Mouse (Mus musculus) T-helper 1 cell (primary cell): ENCODE data around the gene Gse1.

Source experiments
- in situ Hi-C: fragments of 300-600 bp; cut with MboI, MseI; formaldehyde crosslinking; loops from one replicate; pipeline ENCODE4 v1.15.1; 2025; ENCODE audit warnings: high pct_unique_total_duplicates

Gse1 gene

GRCm38 (mm10) chr8:120531775-120532516, 303.7 kb downstream of the Gse1 start:
- in situ Hi-C loops: no loop called here

DNA sequence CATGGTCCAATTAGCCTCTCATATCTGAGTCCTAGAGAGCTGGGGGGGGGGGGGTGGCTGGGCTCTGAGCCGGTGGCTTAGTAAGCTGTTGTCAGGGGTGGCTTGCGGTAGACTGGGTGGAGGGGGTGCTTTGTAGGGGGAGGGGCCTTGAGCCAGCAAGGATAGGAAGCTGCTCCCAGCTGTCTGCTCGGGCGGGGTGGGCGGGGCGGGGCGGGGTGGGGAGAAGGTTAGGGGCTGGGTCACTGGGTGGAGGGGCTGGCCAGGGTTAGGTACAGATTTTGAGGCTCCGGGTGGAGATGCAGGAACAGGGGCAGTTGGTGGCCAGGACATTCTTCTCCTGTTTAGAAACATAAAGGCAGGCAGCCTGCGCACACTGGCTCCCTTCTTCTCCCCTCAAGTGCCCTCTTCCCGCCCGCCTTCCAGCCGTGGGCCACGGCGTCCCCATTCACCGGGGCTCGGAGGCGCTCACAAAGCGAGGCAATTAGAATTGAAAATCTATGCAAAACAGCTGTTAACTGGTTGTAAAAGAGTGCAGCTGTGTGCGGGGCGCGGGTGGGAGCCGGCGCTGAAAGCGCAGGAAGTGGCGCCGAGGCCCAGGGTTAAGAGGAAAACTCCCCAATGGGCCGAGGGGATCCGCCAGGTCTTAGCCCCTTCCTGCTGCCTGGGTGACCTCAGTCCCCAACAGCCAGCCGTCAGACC, 304.4 kb downstream of the Gse1 start:
- in situ Hi-C loops: no loop called here

DNA sequence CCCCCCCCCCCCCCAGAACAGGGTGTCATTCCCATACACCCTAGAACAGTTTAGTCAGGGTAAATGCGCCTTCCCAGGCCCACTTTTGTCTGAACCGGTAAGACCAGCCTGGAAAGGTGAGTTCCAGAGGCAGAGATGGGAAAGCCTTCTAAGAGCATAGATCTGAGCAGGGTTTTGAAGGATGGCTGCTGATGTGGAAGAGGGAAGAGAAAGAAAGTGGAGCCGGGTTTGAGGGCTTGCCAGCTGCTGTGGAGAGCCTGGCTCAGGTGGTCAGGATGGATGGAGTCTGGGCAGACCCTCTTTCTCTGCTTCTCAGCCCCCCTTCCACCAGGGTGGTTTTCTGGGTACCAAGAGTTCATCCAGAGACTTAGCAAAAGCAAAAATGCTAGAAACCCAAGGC, 305.1 kb downstream of the Gse1 start:
- in situ Hi-C loops: no loop called here

- in situ Hi-C loops: no loop called here
These were observed 305.8 kb downstream of the Gse1 start for GRCm38 (mm10) chr8:120534080-120534479.

DNA sequence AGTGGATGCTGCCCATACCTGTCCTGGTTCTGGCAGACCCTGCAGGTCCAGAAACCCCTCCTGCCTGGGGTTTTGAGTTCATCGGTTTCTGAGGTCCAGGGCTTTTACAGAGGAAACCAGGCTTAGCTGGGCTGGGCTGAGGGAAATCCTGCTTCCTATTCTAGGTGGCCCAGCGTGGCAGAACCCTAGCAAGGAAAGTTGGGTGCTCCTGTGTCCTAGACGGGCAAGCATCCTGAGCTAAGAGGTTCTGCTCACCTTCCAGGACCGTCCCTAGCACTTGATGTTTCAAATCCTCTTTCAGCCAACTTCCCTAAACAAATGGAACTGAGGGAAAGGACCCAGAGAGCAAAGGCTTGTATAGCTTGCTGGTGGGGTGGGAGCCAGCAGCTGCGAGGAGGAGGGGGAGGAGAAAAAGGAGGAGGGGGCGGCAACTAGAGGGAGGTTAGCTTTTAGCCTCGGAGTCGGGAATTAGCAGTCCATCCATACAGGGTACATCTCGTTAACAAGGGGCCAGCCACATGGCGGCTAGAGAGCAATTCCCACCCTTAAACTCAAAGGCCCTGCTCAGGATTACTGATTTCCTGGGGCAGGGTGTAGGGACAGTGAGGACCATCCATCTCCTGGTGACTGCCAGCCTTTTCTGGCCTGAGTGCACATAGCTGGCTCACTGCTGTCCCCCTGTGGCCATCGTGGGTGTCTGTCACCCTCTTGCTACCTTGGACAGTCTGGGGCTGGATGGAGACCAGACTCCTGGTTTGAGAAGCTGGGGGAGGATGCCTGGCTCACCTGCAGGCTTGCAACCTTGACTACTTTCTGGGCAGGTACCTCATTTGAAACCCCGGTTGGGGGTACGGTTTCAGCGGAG, 306.5 kb downstream of the Gse1 start:
- in situ Hi-C loops: no loop called here

- in situ Hi-C loops: no loop called here
These were observed 307.4 kb downstream of the Gse1 start for GRCm38 (mm10) chr8:120535452-120536305.

DNA sequence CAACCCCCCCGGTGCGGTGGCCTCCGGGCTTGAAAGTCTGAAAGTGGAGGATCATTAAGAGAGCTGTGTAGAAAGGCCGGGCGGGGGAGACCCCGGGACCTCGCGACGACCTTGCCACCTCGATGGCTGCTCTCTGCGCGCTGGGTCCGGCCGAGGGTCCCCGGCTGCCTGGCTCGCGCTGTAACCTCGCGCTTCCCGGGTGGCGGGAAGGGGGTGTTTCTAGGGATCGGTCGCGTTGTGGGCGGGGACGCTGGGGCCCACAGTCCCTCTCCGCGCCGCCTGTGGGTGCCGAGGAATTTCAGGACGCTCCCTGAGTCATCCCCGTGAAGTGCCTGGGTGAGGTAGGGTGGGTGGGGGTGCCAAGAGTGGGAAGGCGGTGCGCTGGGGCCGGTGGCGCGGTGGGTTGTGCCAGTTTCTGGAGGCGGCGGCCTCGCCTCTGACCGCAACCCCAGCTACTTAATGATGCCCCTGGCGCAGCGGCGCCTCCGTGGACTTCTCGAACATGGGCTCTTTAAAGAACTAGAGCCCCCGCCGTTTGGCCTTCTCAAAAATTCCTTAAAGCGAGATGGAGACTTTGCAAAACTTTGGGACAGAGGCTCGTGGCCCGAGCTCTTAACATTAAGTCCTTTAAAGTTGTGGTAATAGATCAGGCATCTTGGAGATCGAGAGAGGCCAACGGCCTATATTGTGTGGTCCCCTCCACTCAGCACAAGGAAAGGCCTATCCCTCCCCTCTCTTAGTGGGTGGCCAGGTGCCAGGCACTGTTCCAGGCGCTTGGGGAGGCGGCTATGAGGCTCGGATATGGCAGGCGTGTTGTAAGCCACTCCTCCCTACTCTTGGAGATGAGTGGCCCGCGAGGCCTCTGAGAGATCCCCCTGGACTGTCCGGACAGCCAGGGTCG, 308.3 kb downstream of the Gse1 start:
- in situ Hi-C loops: no loop called here

GRCm38 (mm10) chr8:120537207-120537817, 309.1 kb downstream of the Gse1 start:
- in situ Hi-C loops: no loop called here

- in situ Hi-C loops: no loop called here
These were observed 309.7 kb downstream of the Gse1 start for GRCm38 (mm10) chr8:120537818-120538396.

- in situ Hi-C loops: no loop called here
These were observed 310.4 kb downstream of the Gse1 start for GRCm38 (mm10) chr8:120538397-120539240.

- in situ Hi-C loops: no loop called here
These were observed 311.1 kb downstream of the Gse1 start for GRCm38 (mm10) chr8:120539381-120539774.

DNA sequence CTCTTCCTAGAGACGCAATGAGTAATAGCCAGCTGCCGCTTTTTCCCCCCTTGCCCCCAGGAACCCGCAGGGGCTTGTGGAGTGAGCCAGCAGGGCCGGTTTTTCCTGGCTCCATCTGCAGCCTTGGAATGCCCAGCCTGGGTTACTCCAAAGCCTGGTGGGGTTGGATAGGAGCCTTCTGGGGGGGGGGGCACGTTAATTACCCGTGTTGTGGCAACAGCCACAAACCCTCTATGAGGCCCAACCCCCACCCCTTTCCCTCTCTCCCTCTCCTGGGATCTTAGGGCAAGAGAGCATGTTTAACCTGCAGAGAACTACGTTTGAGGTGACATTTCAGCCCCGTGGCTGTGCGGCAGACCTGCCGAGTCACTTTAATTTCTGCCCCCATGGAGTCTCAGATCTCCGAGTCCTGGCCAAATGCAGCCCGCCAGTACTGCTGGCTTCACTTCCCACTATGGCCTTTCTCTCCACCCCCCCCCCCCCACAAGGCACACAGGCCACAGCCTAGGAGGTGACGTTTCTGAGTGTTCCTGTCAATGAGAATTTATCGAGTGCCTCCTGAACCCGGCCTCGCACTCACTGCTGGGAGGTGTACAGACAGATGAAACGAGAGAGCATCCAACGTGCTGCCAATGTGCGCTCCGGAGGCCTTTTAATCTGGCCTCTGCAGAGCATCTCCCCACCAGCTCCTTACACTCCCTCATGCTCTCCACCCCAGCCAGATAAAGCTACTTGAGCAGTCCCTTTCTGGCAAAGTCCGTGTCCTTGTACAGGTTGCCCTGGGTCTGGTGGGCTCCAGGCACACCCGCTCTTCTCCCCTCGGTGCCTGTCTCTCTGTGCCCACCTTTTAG, 311.7 kb downstream of the Gse1 start:
- in situ Hi-C loops: no loop called here

DNA sequence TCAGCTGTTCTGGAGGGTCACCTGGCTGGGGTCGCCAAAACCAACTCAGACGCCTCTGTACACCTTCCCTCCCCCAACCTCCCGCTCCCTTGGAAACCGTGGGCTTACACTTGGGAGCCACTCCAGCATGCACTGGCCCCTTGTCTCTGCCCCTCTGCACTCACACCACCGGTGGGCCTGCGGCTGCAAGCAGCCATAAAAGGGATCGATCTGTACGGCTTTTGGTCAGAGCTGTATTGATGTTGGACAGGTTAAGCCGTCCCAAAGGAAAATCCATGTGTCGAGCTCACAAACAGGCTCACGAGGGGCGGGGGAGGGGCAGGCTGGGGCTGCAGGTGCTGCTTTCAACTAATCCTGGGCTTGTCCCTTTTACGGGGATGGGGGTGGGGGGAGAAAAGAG, 314.7 kb downstream of the Gse1 start:
- in situ Hi-C loops: no loop called here

DNA sequence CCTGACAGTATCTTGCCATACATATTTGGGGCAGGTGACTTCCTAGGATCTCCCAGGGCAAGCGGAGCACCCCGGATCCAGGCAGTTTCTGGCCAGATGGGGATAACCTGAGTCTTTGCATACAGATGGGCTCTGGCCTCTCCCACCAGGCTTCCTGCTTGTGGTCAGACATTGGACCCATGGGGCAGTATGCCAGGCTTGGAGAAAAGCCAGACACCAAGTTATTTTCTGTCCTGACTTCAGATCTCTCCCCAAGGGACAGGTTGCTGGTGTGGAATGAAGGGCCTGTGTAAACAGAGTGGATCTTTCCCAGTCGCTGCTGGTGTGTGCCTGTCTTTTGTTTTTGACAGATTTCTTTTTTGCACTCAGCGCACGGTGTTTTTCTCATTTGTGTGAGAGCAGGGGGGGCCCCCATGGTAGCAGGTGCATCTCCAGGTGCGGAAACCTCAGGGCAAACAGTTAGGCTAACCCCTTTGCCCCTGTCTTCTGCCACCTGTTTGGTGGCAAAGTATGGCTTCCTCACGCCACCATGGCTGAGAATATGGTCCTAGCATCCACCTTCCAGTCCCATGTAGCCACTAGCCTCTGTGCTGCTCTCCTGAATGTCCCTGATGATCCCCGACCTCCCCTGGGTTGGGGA, 315.3 kb downstream of the Gse1 start:
- in situ Hi-C loops: no loop called here

GRCm38 (mm10) chr8:120544155-120544554, 315.9 kb downstream of the Gse1 start:
- in situ Hi-C loops: no loop called here

DNA sequence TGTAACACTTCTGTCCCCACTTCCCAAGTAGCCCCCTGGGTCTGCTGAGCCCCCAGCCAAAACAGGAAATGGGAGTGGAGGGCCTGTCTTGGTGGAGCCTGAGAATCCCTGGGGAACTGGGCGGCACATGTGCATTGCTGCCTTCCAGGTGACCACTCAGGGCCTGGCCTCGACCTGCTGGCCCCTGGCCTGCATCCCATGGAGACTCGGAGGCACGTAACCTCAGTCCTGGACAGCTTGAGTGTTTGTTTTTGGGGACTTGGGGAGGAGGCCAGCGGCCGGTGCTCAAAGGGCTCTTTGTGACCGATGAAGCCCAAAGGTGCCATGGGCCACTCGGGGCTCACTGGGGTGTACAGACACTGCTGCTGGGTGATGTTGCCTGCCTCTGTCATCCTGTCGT, 319.3 kb downstream of the Gse1 start:
- in situ Hi-C loops: no loop called here

GRCm38 (mm10) chr8:120548313-120548761, 320.1 kb downstream of the Gse1 start:
- in situ Hi-C loops: no loop called here
